Mouse (Mus musculus) bone marrow, adult 2 months (tissue): ENCODE measurements at regions not wholly inside any gene's neighbourhood (a gene's known extent, or its start where the extent isn't known, plus 50 kb on each side); places are given as distances from the start of the nearest gene placed in this dataset.

Experiments
- H3K27ac ChIP-seq: fragments of 200-500 bp; 2 replicates; pipeline ENCODE4 v1.5.1; 2012; ENCODE audit warnings: low read depth, mild to moderate bottlenecking, control low read depth, inconsistent platforms, low read length; ENCODE audit not compliant: control insufficient read depth, poor library complexity, insufficient read depth
- H3K4me1 ChIP-seq: fragments of 200-500 bp; 2 replicates; pipeline ENCODE4 v1.6.1; 2011; ENCODE audit warnings: low read length; ENCODE audit not compliant: control insufficient read depth, insufficient read depth
- H3K4me3 ChIP-seq: fragments of 200-500 bp; replicated peaks from 2 replicates; pipeline ENCODE3; 2011; ENCODE audit warnings: mild to moderate bottlenecking, low read depth, low read length, control low read depth; ENCODE audit not compliant: control insufficient read depth
- CTCF ChIP-seq: fragments of 200-500 bp; IDR thresholded peaks from 2 replicates; pipeline ENCODE4 v1.5.1; 2011; ENCODE audit warnings: low read length, control low read depth; ENCODE audit not compliant: control insufficient read depth, insufficient read depth
- POLR2A ChIP-seq: fragments of 200-500 bp; IDR thresholded peaks from 2 replicates; pipeline ENCODE4 v1.6.1; 2011; ENCODE audit warnings: low read depth, mild to moderate bottlenecking, control low read depth, low read length, borderline replicate concordance; ENCODE audit not compliant: control insufficient read depth
- WGBS: fragments of 180-500 bp; shearing (Covaris S2); methylation state at CpG from one replicate; pipeline ENCODE4 v1.1.7; 2018; 5-methylcytosine and 5-hydroxymethylcytosine counted together

GRCm38 (mm10) chr8:8942991-8943390 is 252.7 kb upstream of the Arglu1 start:
- no peaks in the 10 kb centered on the region for H3K4me1 ChIP-seq
- WGBS = 80% methylated on average over 6 of the region's 6 CpGs
- H3K27ac ChIP-seq = no peak overlapping the region
- TF ChIP-seq CTCF (no peak), POLR2A (no peak)
- no peak overlapping the region for H3K4me3 ChIP-seq

- no peak for TF ChIP-seq POLR2A
- TF ChIP-seq CTCF = no peak
- WGBS = 87% methylated on average over 4 of the region's 4 CpGs
- H3K27ac ChIP-seq = no peak overlapping the region
- H3K4me1 ChIP-seq = no peaks in the 10 kb centered on the region
- no peak overlapping the region for H3K4me3 ChIP-seq
Measured at GRCm38 (mm10) chr8:8940899-8941298, 250.6 kb upstream of the Arglu1 start.

- no peak overlapping the region for H3K27ac ChIP-seq
- no peak for TF ChIP-seq CTCF
- TF ChIP-seq POLR2A = no peak
- 82% methylated on average over 7 of the region's 7 CpGs for WGBS
- no peak overlapping the region for H3K4me3 ChIP-seq
- H3K4me1 ChIP-seq = no peaks in the 10 kb centered on the region
Measured at GRCm38 (mm10) chr8:8938536-8938935, 248.2 kb upstream of the Arglu1 start.

- Histone ChIP-seq H3K4me1 (no peaks in the 10 kb centered on the region), H3K27ac (no peak overlapping the region), H3K4me3 (no peak overlapping the region)
- 77% methylated on average over 3 of the region's 3 CpGs for WGBS
- TF ChIP-seq POLR2A (no peak), CTCF (no peak)
Measured at GRCm38 (mm10) chr8:8932466-8932865, 242.1 kb upstream of the Arglu1 start.

- WGBS = 76% methylated on average over 6 of the region's 6 CpGs
- TF ChIP-seq CTCF (no peak), POLR2A (no peak)
- no peak overlapping the region for H3K27ac ChIP-seq
- no peaks in the 10 kb centered on the region for H3K4me1 ChIP-seq
- no peak overlapping the region for H3K4me3 ChIP-seq
Measured at GRCm38 (mm10) chr8:8931746-8932145, 241.4 kb upstream of the Arglu1 start.

GRCm38 (mm10) chr8:8928074-8928862 is 237.9 kb upstream of the Arglu1 start:
- Histone ChIP-seq H3K27ac (no peak overlapping the region), H3K4me3 (no peak overlapping the region), H3K4me1 (no peaks in the 10 kb centered on the region)
- 86% methylated on average over 18 of the region's 18 CpGs for WGBS
- no peak for TF ChIP-seq CTCF

- Histone ChIP-seq H3K4me3 (no peak overlapping the region), H3K4me1 (no peaks in the 10 kb centered on the region), H3K27ac (no peak overlapping the region)
- whole genome bisulfite sequencing = 79% methylated on average over 2 of the region's 2 CpGs
- no peak for TF ChIP-seq POLR2A
- TF ChIP-seq CTCF = no peak
Measured at GRCm38 (mm10) chr8:8921446-8921845, 231.1 kb upstream of the Arglu1 start.

- Histone ChIP-seq H3K27ac (no peak overlapping the region), H3K4me1 (no peaks in the 10 kb centered on the region), H3K4me3 (no peak overlapping the region)
- TF ChIP-seq POLR2A = no peak
- TF ChIP-seq CTCF = no peak
- 70% methylated on average over 11 of the region's 11 CpGs for WGBS
Measured at GRCm38 (mm10) chr8:8919582-8920503, 229.5 kb upstream of the Arglu1 start.

- Histone ChIP-seq H3K4me3 (no peak overlapping the region), H3K27ac (no peak overlapping the region), H3K4me1 (no peaks in the 10 kb centered on the region)
- TF ChIP-seq CTCF (no peak), POLR2A (no peak)
- 84% methylated on average over 9 of the region's 9 CpGs for WGBS
Measured at GRCm38 (mm10) chr8:8919040-8919439, 228.7 kb upstream of the Arglu1 start.
